Mouse (Mus musculus) forebrain, embryonic 15.5 days (tissue): ENCODE data around the gene Oas1e. TPM values are rescaled to one million over a fixed set of nuclear protein-coding genes. Genes with fewer than 3 reads are reported as not detected.

Experiments
- ATAC-seq: fragments of 200-750 bp; cut with Nextera tagmentation; replicated peaks from 2 replicates; pipeline ENCODE4 v1.8.0; 2017; ENCODE audit warnings: mild to moderate bottlenecking, moderate TSS enrichment, moderate library complexity
- H3K27ac ChIP-seq: fragments of 300-500 bp; sonication (generic); replicated peaks from 2 replicates; pipeline ENCODE4 v1.5.1; 2015; ENCODE audit warnings: mild to moderate bottlenecking, inconsistent platforms
- H3K27me3 ChIP-seq: fragments of 300-500 bp; sonication (generic); 2 replicates; pipeline ENCODE4 v1.6.1; 2015; ENCODE audit warnings: inconsistent platforms
- H3K36me3 ChIP-seq: fragments of 300-500 bp; sonication (generic); 2 replicates; pipeline ENCODE4 v1.6.1; 2015; ENCODE audit warnings: mild to moderate bottlenecking, inconsistent platforms
- H3K4me1 ChIP-seq: fragments of 300-500 bp; sonication (generic); 2 replicates; pipeline ENCODE4 v1.6.1; 2015; ENCODE audit warnings: inconsistent platforms
- H3K4me2 ChIP-seq: fragments of 300-500 bp; sonication (generic); replicated peaks from 2 replicates; pipeline ENCODE4 v1.6.1; 2015; ENCODE audit warnings: mild to moderate bottlenecking, inconsistent platforms
- H3K4me3 ChIP-seq: fragments of 300-500 bp; sonication (generic); 2 replicates; pipeline ENCODE4 v1.5.1; 2015; ENCODE audit warnings: mild to moderate bottlenecking, inconsistent platforms
- H3K9ac ChIP-seq: fragments of 300-500 bp; sonication (generic); replicated peaks from 2 replicates; pipeline ENCODE4 v1.6.1; 2015; ENCODE audit warnings: mild to moderate bottlenecking, inconsistent platforms
- H3K9me3 ChIP-seq: fragments of 300-500 bp; sonication (generic); 2 replicates; pipeline ENCODE4 v1.6.1; 2016; ENCODE audit warnings: inconsistent platforms
- WGBS: fragments of 180-500 bp; shearing (Covaris S2); methylation state at CpG from one replicate; pipeline ENCODE4 v1.1.7; 2015; ENCODE audit warnings: mixed read lengths; 5-methylcytosine and 5-hydroxymethylcytosine counted together
- polyA plus RNA-seq: library from polyadenylated mRNA; unstranded; fragments of >200 nt; fragmentation: Nextera tagmentation; extraction: Ambion mirVana; gene quantifications from 2 replicates; pipeline ENCODE4 v1.2.1, GENCODE M21; 2015

Oas1e gene
- polyA plus RNA-seq, 1 experiment from 2014 or later, result not detected

GRCm38 (mm10) chr5:120765010-120765409 lies 30.3 kb downstream of the Oas1e start:
- Histone ChIP-seq H3K9me3 (no peaks in the 10 kb centered on the region), H3K27ac (no peak overlapping the region), H3K27me3 (no peaks in the 10 kb centered on the region), H3K4me3 (no peak overlapping the region), H3K36me3 (no peaks in the 10 kb centered on the region), H3K4me2 (no peak overlapping the region), H3K9ac (no peak overlapping the region), H3K4me1 (no peaks in the 10 kb centered on the region)
- no peak for ATAC-seq
- WGBS, result 76% methylated on average over 8 of the region's 8 CpGs

DNA sequence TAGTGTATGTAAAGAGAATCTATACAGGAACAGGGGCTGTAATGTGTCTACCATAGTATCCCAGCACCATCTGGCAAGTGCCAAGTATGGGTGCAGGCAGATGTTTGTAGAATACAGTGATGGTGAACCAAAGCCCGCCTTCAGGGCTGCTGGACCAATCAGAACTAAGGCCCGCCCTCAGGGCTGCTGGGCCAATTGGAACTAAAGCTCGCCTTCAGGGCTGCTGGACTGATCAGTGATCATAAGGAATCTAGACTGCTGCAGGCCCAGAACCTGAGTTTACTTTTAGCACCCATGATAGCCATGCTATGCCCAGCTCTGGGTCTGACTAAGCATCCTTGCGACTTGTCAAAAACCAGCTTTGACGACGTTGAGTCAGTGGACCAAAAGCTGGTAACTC lies 33.4 kb downstream of the Oas1e start:
- no peak overlapping the region for H3K27ac ChIP-seq
- H3K36me3 ChIP-seq, result no peaks in the 10 kb centered on the region
- no peak overlapping the region for H3K4me2 ChIP-seq
- WGBS, result 26% methylated on average over 6 of the region's 6 CpGs
- H3K9me3 ChIP-seq, result no peaks in the 10 kb centered on the region
- H3K9ac ChIP-seq, result no peak overlapping the region
- ATAC-seq, result 0 out of 2 replicates have a peak, but pooled peaks have one; percentile 35
- no peaks in the 10 kb centered on the region for H3K27me3 ChIP-seq
- no peak overlapping the region for H3K4me3 ChIP-seq
- H3K4me1 ChIP-seq, result no peaks in the 10 kb centered on the region

DNA sequence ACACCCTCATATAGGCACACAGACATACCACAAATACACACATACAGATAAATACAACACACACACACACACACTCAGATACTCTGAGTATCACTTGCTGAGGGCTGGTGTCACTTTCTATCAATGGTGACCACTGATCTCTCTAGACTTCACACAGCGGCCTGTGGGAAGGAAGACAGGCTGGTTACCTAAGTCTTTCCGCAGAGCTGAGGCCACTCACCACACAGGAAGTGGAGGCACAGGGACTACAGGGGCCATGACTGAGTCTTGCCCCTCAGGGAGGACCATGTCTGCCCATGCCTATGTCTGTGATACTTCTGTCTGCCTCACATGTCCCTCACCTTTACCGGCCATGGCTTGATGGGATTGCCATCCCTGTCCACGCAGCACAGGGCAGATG lies 41.1 kb downstream of the Oas1e start:
- Histone ChIP-seq H3K27ac (no peak overlapping the region), H3K4me1 (no peaks in the 10 kb centered on the region), H3K27me3 (no peaks in the 10 kb centered on the region), H3K4me2 (no peak overlapping the region), H3K9ac (no peak overlapping the region), H3K4me3 (no peak overlapping the region), H3K9me3 (no peaks in the 10 kb centered on the region), H3K36me3 (no peaks in the 10 kb centered on the region)
- WGBS, result 95% methylated on average over 4 of the region's 4 CpGs
- ATAC-seq, result no peak

DNA sequence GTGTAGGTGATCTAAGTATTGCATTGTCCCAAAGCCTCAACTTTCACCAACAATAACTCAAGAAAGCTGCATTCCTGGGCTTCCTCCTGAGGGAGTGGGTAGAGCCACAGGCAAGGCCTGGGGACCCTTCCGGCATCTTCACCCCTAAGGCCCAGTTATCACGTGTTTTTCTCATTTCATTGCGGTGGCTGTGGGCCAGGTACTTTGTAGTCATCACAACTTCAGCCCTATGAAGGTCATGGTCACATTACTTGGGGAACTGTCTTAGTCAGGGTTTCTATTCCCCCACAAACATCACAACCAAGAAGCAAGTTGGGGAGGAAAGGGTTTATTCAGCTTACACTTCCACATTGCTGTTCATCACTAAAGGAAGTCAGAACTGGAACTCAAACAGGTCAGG lies 42.5 kb downstream of the Oas1e start:
- ATAC-seq, result no peak
- no peak overlapping the region for H3K4me3 ChIP-seq
- H3K36me3 ChIP-seq, result no peaks in the 10 kb centered on the region
- H3K4me2 ChIP-seq, result no peak overlapping the region
- H3K4me1 ChIP-seq, result no peaks in the 10 kb centered on the region
- no peak overlapping the region for H3K9ac ChIP-seq
- H3K27ac ChIP-seq, result no peak overlapping the region
- H3K27me3 ChIP-seq, result no peaks in the 10 kb centered on the region
- H3K9me3 ChIP-seq, result no peaks in the 10 kb centered on the region
- 86% methylated on average over 3 of the region's 3 CpGs for WGBS

- Histone ChIP-seq H3K4me1 (no peaks in the 10 kb centered on the region), H3K4me2 (no peak overlapping the region), H3K9me3 (no peaks in the 10 kb centered on the region), H3K9ac (no peak overlapping the region), H3K4me3 (no peak overlapping the region), H3K27me3 (no peaks in the 10 kb centered on the region), H3K27ac (no peak overlapping the region), H3K36me3 (no peaks in the 10 kb centered on the region)
- WGBS, result 66% methylated on average over 3 of the region's 3 CpGs
- ATAC-seq, result no peak
Measured at GRCm38 (mm10) chr5:120751206-120751605, 44.1 kb downstream of the Oas1e start.

GRCm38 (mm10) chr5:120749688-120750087 lies 45.6 kb downstream of the Oas1e start, which contains the start of gene Oas2:
Gene Oas2, minus strand, starts transcription at chr5:120749853.
- Histone ChIP-seq H3K27ac (no peak within 1 kb of the TSS), H3K4me2 (no peak within 1 kb of the TSS), H3K9me3 (no peaks in the 10 kb centered on the region), H3K27me3 (no peaks in the 10 kb centered on the region), H3K4me1 (no peaks in the 10 kb centered on the region), H3K36me3 (no peaks in the 10 kb centered on the region), H3K9ac (no peak within 1 kb of the TSS), H3K4me3 (no peak within 1 kb of the TSS)
- ATAC-seq, result no peak
- WGBS, result 75% methylated on average over 5 of the region's 5 CpGs

- H3K9ac ChIP-seq, result no peak overlapping the region
- no peaks in the 10 kb centered on the region for H3K36me3 ChIP-seq
- H3K4me3 ChIP-seq, result no peak overlapping the region
- no peak for ATAC-seq
- H3K9me3 ChIP-seq, result no peaks in the 10 kb centered on the region
- H3K4me2 ChIP-seq, result no peak overlapping the region
- 8% methylated on average over 5 of the region's 5 CpGs for WGBS
- H3K4me1 ChIP-seq, result no peaks in the 10 kb centered on the region
- H3K27ac ChIP-seq, result no peak overlapping the region
- H3K27me3 ChIP-seq, result no peaks in the 10 kb centered on the region
Measured at GRCm38 (mm10) chr5:120746451-120746850, 48.9 kb downstream of the Oas1e start.

GRCm38 (mm10) chr5:120742125-120742524 lies 53.2 kb downstream of the Oas1e start:
- no peak overlapping the region for H3K4me2 ChIP-seq
- H3K27me3 ChIP-seq, result no peaks in the 10 kb centered on the region
- no peaks in the 10 kb centered on the region for H3K4me1 ChIP-seq
- WGBS, result 28% methylated on average over 4 of the region's 4 CpGs
- no peaks in the 10 kb centered on the region for H3K9me3 ChIP-seq
- no peak for ATAC-seq
- no peak overlapping the region for H3K27ac ChIP-seq
- no peak overlapping the region for H3K9ac ChIP-seq
- H3K4me3 ChIP-seq, result no peak overlapping the region
- H3K36me3 ChIP-seq, result no peaks in the 10 kb centered on the region

Other genes starting within 250 kb of the Oas1e start
- 17.4 and 19.9 TPM in 2 replicates for gene Tpcn1, start 206.9 kb downstream of the Oas1e start, polyA plus RNA-seq
- 1.5 and 2.1 TPM in 2 replicates for gene Iqcd, start 206.5 kb downstream of the Oas1e start, polyA plus RNA-seq
- gene Rita1, start 182.9 kb downstream of the Oas1e start, polyA plus RNA-seq, result 22.4 and 23.0 TPM in 2 replicates
- 46.9 and 49.0 TPM in 2 replicates for gene Ddx54, start 182.8 kb downstream of the Oas1e start, polyA plus RNA-seq
- 0.47 and 1.2 TPM in 2 replicates for gene Cfap73, start 161.3 kb downstream of the Oas1e start, polyA plus RNA-seq
- 2.7 and 4.2 TPM in 2 replicates for gene Rasal1, start 146.7 kb downstream of the Oas1e start, polyA plus RNA-seq
- 48.2 and 52.8 TPM in 2 replicates for gene Dtx1, start 83.6 kb downstream of the Oas1e start, polyA plus RNA-seq
- 0.08 and 0.14 TPM in 2 replicates for gene Oas2, start 45.7 kb downstream of the Oas1e start, polyA plus RNA-seq
- 0.22 and 0.40 TPM in 2 replicates for gene Oas3, start 17.9 kb downstream of the Oas1e start, polyA plus RNA-seq
- 0.20 and 0.41 TPM in 2 replicates for gene Oas1c, start 17.0 kb upstream of the Oas1e start, polyA plus RNA-seq
- gene Oas1f, start 51.8 kb upstream of the Oas1e start, polyA plus RNA-seq, result not detected in 2 replicates
- not detected in 2 replicates for gene Oas1h, start 65.9 kb upstream of the Oas1e start, polyA plus RNA-seq
- 0.09 and 0.23 TPM in 2 replicates for gene Oas1g, start 92.1 kb upstream of the Oas1e start, polyA plus RNA-seq
- gene Oas1a, start 112.0 kb upstream of the Oas1e start, polyA plus RNA-seq, result 0.45 and 0.89 TPM in 2 replicates
- 0.18 TPM in 1 of 2 replicates, not detected in the other for gene Oas1d, start 119.0 kb upstream of the Oas1e start, polyA plus RNA-seq
- gene Rph3a, start 214.6 kb upstream of the Oas1e start, polyA plus RNA-seq, result 21.1 and 21.3 TPM in 2 replicates